Mouse (Mus musculus) layer of hippocampus, adult 2 months (tissue): ENCODE data around the gene Pappa2. TPM values are rescaled to one million over a fixed set of nuclear protein-coding genes. Genes with fewer than 3 reads are reported as not detected.

Experiments
- DNase-seq, 2 experiments: peaks; one replicate each; pipeline ENCODE4 v3.0.0; 2022; ENCODE audit warnings: low spot score in 2 of 2
- H3K27ac ChIP-seq: fragments of 200-600 bp; 2 replicates; pipeline ENCODE4 v1.8.1; 2022
- H3K4me3 ChIP-seq: fragments of 200-600 bp; 2 replicates; pipeline ENCODE4 v1.8.1; 2022; ENCODE audit warnings: mild to moderate bottlenecking
- CTCF ChIP-seq: fragments of 200-600 bp; conservative IDR thresholded peaks from 2 replicates; pipeline ENCODE4 v1.8.1; 2022; ENCODE audit warnings: antibody characterized with exemption, mild to moderate bottlenecking, moderate library complexity
- total RNA-seq, 2 experiments: library from RNA; stranded (reverse); gene quantifications; 2 replicates each; pipeline ENCODE4 v1.2.3; 2021

Gene Pappa2
- total RNA-seq, 2 experiments from 2014 or later = 1.4 to 1.5 TPM

- no peak for TF ChIP-seq CTCF
- H3K4me3 ChIP-seq = no peak overlapping the region
- H3K27ac ChIP-seq = no peak overlapping the region
- peak; percentile 13 to 26 for DNase-seq
Measured at GRCm38 (mm10) chr1:158732868-158733496, 247.3 kb downstream of the Pappa2 start.

GRCm38 (mm10) chr1:158713301-158714095 is 266.8 kb downstream of the Pappa2 start:
- Histone ChIP-seq H3K27ac (no peak overlapping the region), H3K4me3 (no peak overlapping the region)
- peak; percentile 87 for TF ChIP-seq CTCF
- peak; percentile 43 to 66 for DNase-seq

GRCm38 (mm10) chr1:158701336-158701735 is 279.0 kb downstream of the Pappa2 start:
- no peak for DNase-seq
- TF ChIP-seq CTCF = no peak
- Histone ChIP-seq H3K4me3 (no peak overlapping the region), H3K27ac (no peak overlapping the region)

DNA sequence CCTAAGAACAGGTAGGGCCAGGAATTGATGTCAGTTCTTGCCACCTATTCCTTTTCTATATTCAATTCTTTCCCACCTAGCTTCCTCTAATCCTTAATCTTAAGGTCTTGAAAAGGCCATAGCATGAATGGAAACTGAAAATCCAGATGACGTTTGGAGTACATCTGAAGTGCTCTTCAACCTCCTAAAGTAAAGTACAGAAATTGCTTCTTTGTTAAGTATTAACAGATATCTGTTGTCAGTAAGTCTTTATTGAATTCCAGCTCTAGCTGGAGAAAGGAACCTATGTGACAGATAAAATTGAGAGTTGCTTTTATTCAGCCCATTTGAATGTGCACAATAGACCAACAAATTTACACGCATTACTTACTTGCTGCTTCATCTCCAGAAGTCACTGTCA is 280.1 kb downstream of the Pappa2 start:
- no peak for TF ChIP-seq CTCF
- no peak overlapping the region for H3K27ac ChIP-seq
- no peak for DNase-seq
- no peak overlapping the region for H3K4me3 ChIP-seq

DNA sequence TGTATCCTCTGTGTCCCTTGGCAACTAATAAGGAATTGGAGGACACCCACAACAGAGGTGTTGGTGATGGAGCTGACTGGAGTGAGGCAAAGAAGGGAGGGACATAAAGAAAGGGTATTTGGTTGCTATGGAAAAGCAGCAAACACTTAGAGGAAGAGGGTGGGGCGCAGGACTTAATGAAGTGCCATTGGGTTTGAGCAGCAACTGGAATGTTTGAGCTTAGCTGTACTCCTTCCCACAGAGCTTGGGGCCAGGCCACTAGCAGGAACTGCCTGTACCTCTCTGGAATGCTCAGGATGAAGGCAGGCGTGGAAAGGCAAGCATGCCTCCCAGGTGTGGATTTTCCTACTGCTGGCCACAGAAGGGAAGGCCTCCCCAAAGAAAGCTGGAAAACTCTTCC is 281.0 kb downstream of the Pappa2 start:
- H3K4me3 ChIP-seq = no peak overlapping the region
- DNase-seq = no peak
- H3K27ac ChIP-seq = no peak overlapping the region
- TF ChIP-seq CTCF = no peak

- Histone ChIP-seq H3K4me3 (no peak overlapping the region), H3K27ac (no peak overlapping the region)
- no peak for TF ChIP-seq CTCF
- no peak for DNase-seq
Measured at GRCm38 (mm10) chr1:158697859-158698569, 282.3 kb downstream of the Pappa2 start.

- Histone ChIP-seq H3K4me3 (no peak overlapping the region), H3K27ac (no peak overlapping the region)
- DNase-seq = no peak
- TF ChIP-seq CTCF = no peak
Measured at GRCm38 (mm10) chr1:158697423-158697822, 282.9 kb downstream of the Pappa2 start.

- TF ChIP-seq CTCF = no peak
- Histone ChIP-seq H3K4me3 (no peak overlapping the region), H3K27ac (no peak overlapping the region)
- no peak for DNase-seq
Measured at GRCm38 (mm10) chr1:158687726-158688125, 292.6 kb downstream of the Pappa2 start.

DNA sequence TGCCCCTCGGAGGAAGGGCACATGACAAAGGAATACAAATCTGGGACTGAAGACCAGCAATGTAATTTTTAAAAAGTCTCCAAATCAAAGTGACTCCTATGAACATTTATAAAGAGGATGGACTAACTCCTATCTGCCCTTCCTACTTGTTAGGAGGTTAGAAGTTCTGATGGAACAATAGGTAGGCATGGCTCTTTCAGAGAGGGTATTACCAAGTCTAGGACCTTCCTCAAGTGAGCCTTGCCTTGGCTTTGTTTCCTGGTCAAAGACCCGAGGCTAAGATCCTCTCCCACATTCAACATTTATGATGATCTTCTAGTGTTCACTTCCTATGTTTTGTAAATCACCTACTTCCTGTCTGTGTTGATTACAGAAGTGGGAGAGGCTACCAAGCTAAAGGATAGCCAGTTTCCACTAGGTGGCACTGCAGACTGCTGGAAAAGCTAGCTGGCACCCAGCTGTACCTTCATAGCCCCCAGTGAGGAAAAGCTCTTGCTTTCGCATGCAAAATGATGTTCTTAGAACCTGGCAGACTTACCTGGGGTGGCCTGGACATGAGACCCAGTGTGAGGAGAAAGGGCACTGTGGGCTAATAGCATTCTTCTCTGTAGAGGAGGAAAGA is 310.2 kb downstream of the Pappa2 start:
- H3K4me3 ChIP-seq = no peak overlapping the region
- TF ChIP-seq CTCF = peak; percentile 94
- DNase-seq = peak; percentile 36 to 72
- H3K27ac ChIP-seq = no peak overlapping the region

DNA sequence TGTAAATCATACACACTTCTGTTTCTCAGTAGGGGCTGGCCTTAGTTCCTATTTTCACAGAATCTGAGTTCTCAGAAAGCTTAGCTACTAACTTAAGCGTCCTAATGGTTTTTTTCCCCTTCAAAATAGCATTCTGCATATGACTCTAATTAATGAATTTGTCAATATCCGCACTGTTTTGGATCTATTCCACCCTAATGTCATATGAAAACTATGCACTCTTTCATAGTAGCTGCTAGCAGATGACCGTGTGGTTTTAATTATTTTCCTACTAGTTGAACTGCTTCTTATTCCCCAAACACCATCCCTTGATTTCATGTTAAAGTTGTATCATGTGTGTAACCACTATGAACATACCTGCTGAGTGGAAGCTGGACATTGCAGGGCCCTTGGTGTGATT is 314.3 kb downstream of the Pappa2 start:
- TF ChIP-seq CTCF = no peak
- DNase-seq = no peak

More for the DNA sequence above, 314.3 kb downstream of the Pappa2 start:
- no peak overlapping the region for H3K27ac ChIP-seq
- no peak overlapping the region for H3K4me3 ChIP-seq
